Mouse (Mus musculus) frontal cortex, postnatal 25 days (tissue): ENCODE data around the gene Atf2.
A peak's percentile ranks its signal among the peaks of the same experiment; 100 is the strongest.

ENCODE experiments used
- DNase-seq, 2 experiments: peaks; one replicate each; pipeline ENCODE4 v3.0.0; 2022; ENCODE audit warnings: low spot score in 2 of 2

Gene Atf2

GRCm38 (mm10) chr2:73775683-73776310 is 116.6 kb downstream of the Atf2 start:
- DNase-seq, result no peak

- peak; percentile 62 to 63 for DNase-seq
These were observed 117.4 kb downstream of the Atf2 start, which contains the start of gene Chn1 for GRCm38 (mm10) chr2:73774786-73775682. TSS of gene Chn1 (minus strand) at chr2:73775346.

DNA sequence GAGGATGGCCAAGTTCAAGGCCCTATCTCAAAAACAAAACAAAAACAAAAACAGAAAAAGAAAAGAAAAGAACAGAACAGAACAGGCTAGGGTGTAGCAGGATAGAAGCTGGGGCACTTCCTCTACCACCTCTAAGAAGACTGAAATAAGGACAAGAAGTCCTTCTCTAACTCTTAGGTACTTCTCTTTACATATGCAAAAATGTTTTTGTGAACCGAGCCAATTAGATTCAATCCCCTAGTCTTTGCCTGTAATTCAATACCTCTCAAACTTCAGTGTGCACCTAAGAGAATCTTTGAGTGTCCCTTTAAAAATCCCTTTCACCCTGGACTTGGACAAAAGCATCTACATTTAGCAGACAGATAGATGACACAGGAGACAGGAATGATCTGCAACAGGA is 119.5 kb downstream of the Atf2 start:
- no peak for DNase-seq

- no peak for DNase-seq
These were observed 123.8 kb downstream of the Atf2 start for GRCm38 (mm10) chr2:73768669-73769068.
